Mouse (Mus musculus) lung, embryonic 16.5 days (tissue): Measurements from ENCODE around the gene Wdr20. TPM values are rescaled to one million over a fixed set of nuclear protein-coding genes. Genes with fewer than 3 reads are reported as not detected.

Experiments used
- ATAC-seq: fragments of 200-750 bp; cut with Nextera tagmentation; 2 replicates; pipeline ENCODE4 v1.8.0; 2017; ENCODE audit warnings: low read depth, mild to moderate bottlenecking, moderate library complexity
- H3K27ac ChIP-seq: fragments of 300-500 bp; sonication (generic); 2 replicates; pipeline ENCODE4 v1.5.1; 2014; ENCODE audit warnings: mild to moderate bottlenecking, control low read depth, low read length
- H3K27me3 ChIP-seq: fragments of 300-500 bp; sonication (generic); 2 replicates; pipeline ENCODE4 v1.6.1; 2014; ENCODE audit warnings: low read depth, low read length, mixed read lengths; ENCODE audit not compliant: control insufficient read depth, insufficient read depth
- H3K36me3 ChIP-seq: fragments of 300-500 bp; sonication (generic); 2 replicates; pipeline ENCODE4 v1.6.1; 2014; ENCODE audit warnings: low read length; ENCODE audit not compliant: control insufficient read depth, insufficient read depth
- H3K4me1 ChIP-seq: fragments of 300-500 bp; sonication (generic); replicated peaks from 2 replicates; pipeline ENCODE4 v1.6.1; 2014; ENCODE audit warnings: low read length, mixed read lengths; ENCODE audit not compliant: control insufficient read depth, insufficient read depth
- H3K4me2 ChIP-seq: fragments of 300-500 bp; sonication (generic); 2 replicates; pipeline ENCODE4 v1.6.1; 2014; ENCODE audit warnings: low read depth, low read length, control low read depth
- H3K4me3 ChIP-seq: fragments of 300-500 bp; sonication (generic); 2 replicates; pipeline ENCODE4 v1.5.1; 2014; ENCODE audit warnings: mild to moderate bottlenecking, low read length, control low read depth
- H3K9ac ChIP-seq: fragments of 300-500 bp; sonication (generic); 2 replicates; pipeline ENCODE4 v1.6.1; 2014; ENCODE audit warnings: low read length, control low read depth
- H3K9me3 ChIP-seq: fragments of 300-500 bp; sonication (generic); 2 replicates; pipeline ENCODE4 v1.6.1; 2016; ENCODE audit warnings: low read length; ENCODE audit not compliant: control insufficient read depth
- WGBS: fragments of 180-500 bp; shearing (Covaris S2); extraction: QIAGEN DNeasy Blood & Tissue Kit; methylation state at CpG from one replicate; pipeline ENCODE4 v1.1.7; 2014; 5-methylcytosine and 5-hydroxymethylcytosine counted together
- polyA plus RNA-seq: library from polyadenylated mRNA; unstranded; fragments of >200 nt; fragmentation: Nextera tagmentation; extraction: Ambion mirVana; gene quantifications from 2 replicates; pipeline ENCODE4 v1.2.1, GENCODE M21; 2015

Gene Wdr20
- polyA plus RNA-seq, 1 experiment from 2014 or later, result 25.3 TPM

- Histone ChIP-seq H3K27me3 (no peaks in the 10 kb centered on the region), H3K27ac (peak overlapping the region; percentile 93; the same call in 1 of the 2 replicates), H3K4me2 (peak overlapping the region; percentile 64), H3K4me3 (peak overlapping the region; percentile 75), H3K9me3 (no peaks in the 10 kb centered on the region), H3K36me3 (no peaks in the 10 kb centered on the region), H3K4me1 (peaks cover 20% of the 10 kb centered on the region), H3K9ac (peak overlapping the region; percentile 56)
- ATAC-seq, result no peak
- WGBS, result 65% methylated on average over 6 of the region's 6 CpGs
Measured at GRCm38 (mm10) chr12:110846191-110846765, 108.5 kb downstream of the Wdr20 start.

- Histone ChIP-seq H3K27ac (peak within 1 kb of the TSS; percentile 79), H3K9ac (peak within 1 kb of the TSS; percentile 87), H3K4me1 (peaks cover 17% of the 10 kb centered on the region), H3K36me3 (no peaks in the 10 kb centered on the region; the same call in 1 of the 2 replicates), H3K4me3 (peak within 1 kb of the TSS; percentile 83), H3K27me3 (no peaks in the 10 kb centered on the region), H3K9me3 (no peaks in the 10 kb centered on the region), H3K4me2 (peak within 1 kb of the TSS; percentile 75)
- ATAC-seq, result peak; percentile 82
- under 1% methylated on average over 58 of the region's 89 CpGs for WGBS
Measured at GRCm38 (mm10) chr12:110850010-110850928, 112.5 kb downstream of the Wdr20 start, which contains the start of gene Zfp839. Gene Zfp839 (plus strand): TSS chr12:110850253.

DNA sequence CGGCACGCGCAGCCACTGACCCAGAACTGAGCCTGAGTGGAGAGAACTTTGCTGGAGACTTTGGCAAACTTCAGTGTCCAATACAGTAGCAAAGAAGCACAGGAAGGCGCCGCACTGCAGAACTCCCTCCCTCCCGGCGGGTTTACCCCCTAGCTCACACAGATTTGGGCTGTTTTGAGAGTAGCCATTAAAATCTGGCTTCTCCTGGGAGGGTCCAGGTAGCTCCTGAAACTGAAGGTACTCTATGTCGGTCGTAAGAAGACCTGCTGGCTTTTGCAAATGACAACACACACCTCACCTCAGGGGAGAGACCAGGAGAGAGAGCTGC is 113.1 kb downstream of the Wdr20 start:
- H3K27me3 ChIP-seq, result no peaks in the 10 kb centered on the region
- no peaks in the 10 kb centered on the region for H3K9me3 ChIP-seq
- peak overlapping the region; percentile 75 for H3K4me2 ChIP-seq
- ATAC-seq, result 0 out of 2 replicates have a peak, but pooled peaks have one; percentile 15
- H3K4me3 ChIP-seq, result peak overlapping the region; percentile 83
- peak overlapping the region; percentile 87 for H3K9ac ChIP-seq
- no peaks in the 10 kb centered on the region; the same call in 1 of the 2 replicates for H3K36me3 ChIP-seq
- WGBS, result 9% methylated on average over 9 of the region's 9 CpGs
- peak overlapping the region; percentile 79 for H3K27ac ChIP-seq
- peaks cover 15% of the 10 kb centered on the region for H3K4me1 ChIP-seq

DNA sequence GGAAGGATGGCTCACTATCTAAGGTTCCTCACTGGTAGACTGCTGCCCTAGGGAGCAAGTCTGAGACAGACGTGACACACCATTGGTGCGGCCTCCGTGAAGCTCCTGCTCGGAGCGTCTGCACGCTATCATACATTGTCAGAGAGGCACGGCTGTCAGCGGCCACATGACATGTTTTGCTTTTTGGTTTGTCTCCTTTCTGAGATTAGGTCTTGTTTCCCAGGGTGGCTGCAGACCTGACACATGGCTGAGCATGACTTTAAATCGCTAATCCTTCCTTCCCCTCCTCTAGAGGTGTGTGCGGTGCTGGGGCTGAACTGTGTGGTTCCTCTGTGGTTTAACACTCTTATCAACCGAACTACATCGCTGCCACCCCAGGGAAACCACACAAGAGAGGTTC is 113.7 kb downstream of the Wdr20 start:
- ATAC-seq, result no peak
- no peak overlapping the region for H3K4me3 ChIP-seq
- peak overlapping the region; percentile 87; the same call in 1 of the 2 replicates for H3K9ac ChIP-seq
- H3K9me3 ChIP-seq, result no peaks in the 10 kb centered on the region
- H3K4me1 ChIP-seq, result peaks cover 10% of the 10 kb centered on the region
- H3K4me2 ChIP-seq, result peak overlapping the region; percentile 75; the same call in 1 of the 2 replicates
- H3K36me3 ChIP-seq, result no peaks in the 10 kb centered on the region; the same call in none of the 2 replicates
- H3K27ac ChIP-seq, result no peak overlapping the region
- H3K27me3 ChIP-seq, result no peaks in the 10 kb centered on the region
- WGBS, result 64% methylated on average over 12 of the region's 12 CpGs

DNA sequence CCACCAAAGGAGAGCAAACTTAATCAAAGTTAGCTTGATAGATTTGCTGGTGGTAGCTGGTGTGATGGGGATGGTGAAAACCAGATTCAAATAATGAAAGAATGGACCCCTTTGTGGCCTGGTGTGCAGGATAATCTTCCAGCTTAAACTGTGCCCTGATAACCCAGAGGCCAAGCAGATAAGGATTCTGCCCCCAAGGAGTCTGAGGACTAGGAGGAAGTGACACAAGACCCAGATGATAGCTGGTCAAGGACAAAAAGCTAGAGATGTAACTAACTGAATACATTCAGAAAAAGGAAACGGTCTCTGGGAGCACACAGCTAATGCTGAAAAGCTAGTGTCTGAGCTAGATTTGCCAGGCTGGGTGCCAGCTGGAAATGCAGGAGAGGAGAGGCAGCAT is 114.2 kb downstream of the Wdr20 start:
- Histone ChIP-seq H3K27ac (no peak overlapping the region), H3K27me3 (no peaks in the 10 kb centered on the region), H3K9me3 (no peaks in the 10 kb centered on the region), H3K36me3 (no peaks in the 10 kb centered on the region; the same call in none of the 2 replicates), H3K4me2 (no peak overlapping the region), H3K4me1 (peaks cover 10% of the 10 kb centered on the region; the same call in 1 of the 2 replicates), H3K9ac (no peak overlapping the region), H3K4me3 (no peak overlapping the region)
- no peak for ATAC-seq
- WGBS, result 89% methylated on average over 1 of the region's 1 CpGs

Other genes with a start within 250 kb of the Wdr20 start
- gene Dync1h1, start 136.5 kb upstream of the Wdr20 start, polyA plus RNA-seq, result 40.4 and 41.9 TPM in 2 replicates
- not detected in 2 replicates for gene 1700001K19Rik, start 55.3 kb upstream of the Wdr20 start, polyA plus RNA-seq
- 806 and 832 TPM in 2 replicates for gene Hsp90aa1, start 35.2 kb upstream of the Wdr20 start, polyA plus RNA-seq
- 7.9 and 9.8 TPM in 2 replicates for gene Mok, start 103.0 kb downstream of the Wdr20 start, polyA plus RNA-seq
- gene Zfp839, start 112.3 kb downstream of the Wdr20 start, polyA plus RNA-seq, result 5.8 and 5.9 TPM in 2 replicates
- 72.2 and 75.3 TPM in 2 replicates for gene Cinp, start 151.2 kb downstream of the Wdr20 start, polyA plus RNA-seq
- 3.7 and 3.9 TPM in 2 replicates for gene Tecpr2, start 151.3 kb downstream of the Wdr20 start, polyA plus RNA-seq
- 11.8 and 13.6 TPM in 2 replicates for gene Ankrd9, start 241.1 kb downstream of the Wdr20 start, polyA plus RNA-seq